Mouse (Mus musculus) right cerebral cortex, postnatal 4 days (tissue): Measurements from ENCODE around the gene Plekho2.

ENCODE experiments used
- DNase-seq: peaks from one replicate; pipeline ENCODE4 v3.0.0-alpha.2; 2022

Plekho2 gene

DNA sequence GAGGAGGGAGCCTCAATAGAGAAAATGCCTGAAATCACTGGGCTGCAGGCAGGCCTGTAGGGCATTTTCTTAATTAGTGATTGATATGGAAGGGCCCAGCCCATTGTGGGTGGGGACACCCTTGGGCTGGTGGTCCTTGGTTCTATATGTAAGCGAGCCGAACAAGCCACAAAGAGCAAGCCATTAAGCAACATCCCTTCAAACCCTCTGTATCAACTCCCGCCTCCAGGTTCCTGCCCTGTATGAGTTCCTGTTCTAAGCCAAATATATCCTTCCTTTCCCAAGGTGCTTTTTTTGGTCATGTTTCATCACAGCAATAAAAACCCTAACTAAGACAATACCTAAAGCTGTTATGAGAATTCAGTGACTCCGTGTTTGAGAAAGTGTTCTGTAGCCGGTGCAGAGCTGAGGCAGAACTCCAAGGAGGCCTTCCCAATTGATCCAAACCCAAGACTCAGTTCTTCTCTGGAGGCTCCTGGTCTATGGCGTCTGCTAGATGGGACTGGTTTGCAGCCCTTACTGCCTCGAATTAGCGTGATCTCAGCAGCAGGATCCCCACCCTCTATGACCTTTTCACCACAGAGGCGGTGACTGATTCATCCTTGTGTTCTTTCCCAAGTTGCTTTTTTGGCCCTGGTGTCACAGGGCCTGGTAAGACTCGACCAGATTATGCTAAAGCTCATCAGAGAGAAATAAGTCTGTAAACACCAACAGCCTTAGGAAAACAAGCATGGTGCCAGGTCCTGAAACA, 54.2 kb downstream of the Plekho2 start:
- no peak for DNase-seq

DNA sequence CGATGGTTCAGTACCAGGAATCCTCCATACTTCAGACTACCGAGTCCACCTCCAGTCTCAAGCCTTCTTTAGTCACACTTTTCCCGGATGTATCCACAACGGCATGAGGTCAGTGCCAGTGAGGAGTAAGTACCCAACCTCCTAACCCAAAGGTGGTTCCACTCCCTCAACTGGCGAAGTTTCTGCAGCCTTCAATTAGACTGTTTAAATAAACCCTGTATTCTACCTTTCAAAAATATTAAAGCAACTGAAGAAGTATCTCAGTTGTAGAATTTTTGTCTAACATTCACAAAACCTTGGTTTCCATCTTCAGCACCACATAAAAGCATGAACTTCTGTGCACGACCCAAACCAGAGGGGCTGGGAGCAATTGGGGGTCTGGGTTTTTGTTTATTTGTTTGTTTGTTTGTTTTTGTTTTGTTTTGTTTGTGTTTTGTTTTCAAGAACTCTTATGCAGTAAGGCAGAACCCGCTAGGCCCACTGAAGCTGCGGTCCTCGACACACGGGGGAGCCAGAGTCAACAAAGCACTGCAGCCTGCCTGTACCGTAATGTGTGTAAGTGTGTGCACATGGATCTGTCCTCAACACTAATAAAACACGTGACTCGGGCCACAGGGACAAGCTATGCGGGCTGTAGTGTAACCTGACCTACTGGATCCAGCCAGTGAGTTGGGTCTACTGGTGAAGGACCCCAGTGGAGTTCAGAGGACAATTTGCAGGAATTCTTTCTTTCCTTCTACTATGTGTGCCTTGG, 56.1 kb downstream of the Plekho2 start:
- peak; percentile 73 for DNase-seq

DNA sequence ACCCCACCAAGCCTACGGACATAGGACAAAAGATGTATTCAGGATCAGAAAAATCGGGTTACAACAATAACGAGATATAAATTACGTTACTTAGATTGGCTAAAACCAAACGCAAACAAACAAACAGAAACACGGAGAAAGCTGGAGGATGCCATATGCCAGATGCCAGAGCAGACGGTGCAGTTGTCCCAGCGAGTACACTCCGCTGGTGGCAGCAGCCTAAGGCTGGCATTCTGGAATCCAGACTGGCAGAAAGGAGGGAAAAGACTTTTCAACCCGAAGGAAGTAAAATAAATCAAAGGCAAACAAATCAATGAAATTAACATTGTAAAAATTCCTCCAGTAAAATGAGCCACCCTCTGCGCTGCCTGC, 59.3 kb downstream of the Plekho2 start:
- DNase-seq, result peak; percentile 26

DNA sequence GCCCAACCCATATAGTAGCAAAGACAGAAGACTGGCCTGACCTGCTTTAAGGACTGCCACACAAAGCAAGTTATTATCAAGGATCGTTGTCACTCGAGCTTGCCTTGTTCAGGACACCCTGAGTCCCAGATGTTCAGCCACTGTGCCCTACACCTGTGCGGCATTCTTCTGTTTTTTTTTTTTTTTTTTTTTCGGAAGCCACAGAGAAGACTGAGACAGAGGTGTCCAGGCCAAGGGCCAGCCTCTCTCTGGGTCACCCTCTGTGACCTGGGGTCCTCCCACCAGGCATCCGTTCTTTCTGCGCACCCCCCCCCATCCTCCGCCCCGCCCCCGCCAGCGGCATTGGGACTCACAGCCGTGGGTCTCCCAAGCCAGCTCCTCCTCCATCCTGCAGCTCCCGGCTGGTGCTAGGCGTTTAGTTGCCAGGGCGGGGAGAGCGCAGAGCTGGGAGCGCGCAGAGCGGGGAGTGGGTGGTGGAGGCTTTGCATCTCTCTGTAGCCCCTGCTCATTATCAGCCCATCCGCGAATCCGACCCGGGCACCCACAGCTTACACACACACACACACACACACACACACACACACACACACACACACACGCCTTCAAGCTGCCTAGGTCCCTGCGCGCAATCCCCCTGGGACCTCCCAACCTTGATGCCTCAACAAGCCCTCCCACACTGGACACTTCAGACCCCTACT, 59.9 kb downstream of the Plekho2 start, which contains the start of gene Ankdd1a:
Gene Ankdd1a, minus strand, starts transcription at position 387 of the 698 bp plus-strand sequence.
- peak; percentile 69 for DNase-seq

DNA sequence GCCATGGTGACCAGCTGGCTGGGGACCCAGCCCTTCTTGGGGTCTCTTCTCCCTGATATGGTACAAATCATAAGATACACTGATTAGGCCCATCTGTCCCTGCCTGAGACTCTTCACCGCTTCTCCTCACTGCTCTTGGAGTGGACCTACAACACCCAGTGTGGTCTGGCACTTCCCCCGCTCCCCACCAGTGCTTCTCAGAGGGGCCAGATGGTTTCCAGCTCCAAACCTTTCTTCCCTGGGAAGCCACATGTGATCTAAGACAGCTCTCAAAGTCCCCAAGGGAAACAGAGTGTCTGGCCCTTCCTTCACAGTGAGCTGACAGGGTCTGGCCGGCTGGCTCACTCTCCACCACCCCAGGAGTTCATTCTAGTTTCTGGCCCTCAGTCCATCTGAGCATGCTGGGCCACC, 65.0 kb downstream of the Plekho2 start:
- no peak for DNase-seq

DNA sequence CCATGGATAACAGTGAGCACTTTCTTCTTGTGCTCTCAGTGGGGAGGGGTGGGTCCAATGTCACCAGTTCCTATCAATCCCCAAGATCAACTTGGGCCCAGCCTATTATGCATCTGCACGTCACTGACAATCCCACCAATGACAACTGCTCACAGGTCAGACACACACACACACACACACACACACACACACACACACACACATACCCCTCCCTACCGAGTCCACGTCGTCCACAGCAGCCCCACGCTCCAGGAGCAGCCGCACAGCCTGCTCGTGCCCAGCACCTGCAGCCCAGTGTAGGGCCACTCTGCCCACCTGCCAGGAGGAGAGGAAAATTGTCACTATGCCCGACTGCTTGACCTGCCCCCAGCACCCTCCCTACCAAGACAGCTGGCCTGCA, 65.4 kb downstream of the Plekho2 start:
- no peak for DNase-seq

DNA sequence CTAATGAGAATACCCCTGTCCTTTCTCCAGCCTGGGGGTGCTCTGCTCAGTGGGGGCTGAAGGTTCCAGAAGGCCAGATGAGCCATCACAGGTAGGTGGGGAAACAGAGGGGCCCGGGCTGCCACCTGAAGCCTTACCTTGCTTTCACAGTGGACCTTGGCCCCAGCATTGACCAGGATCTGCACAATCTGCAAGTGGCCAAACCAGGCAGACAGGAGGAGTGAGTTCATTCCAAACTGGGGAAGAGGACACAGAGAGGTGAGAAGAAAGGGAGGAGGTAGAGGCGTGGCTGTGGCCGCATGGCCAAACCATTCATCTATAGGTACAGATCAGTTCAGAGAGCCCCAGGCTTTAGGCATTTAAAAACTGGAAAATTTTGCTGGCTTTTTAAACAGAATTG, 67.3 kb downstream of the Plekho2 start:
- no peak for DNase-seq

DNA sequence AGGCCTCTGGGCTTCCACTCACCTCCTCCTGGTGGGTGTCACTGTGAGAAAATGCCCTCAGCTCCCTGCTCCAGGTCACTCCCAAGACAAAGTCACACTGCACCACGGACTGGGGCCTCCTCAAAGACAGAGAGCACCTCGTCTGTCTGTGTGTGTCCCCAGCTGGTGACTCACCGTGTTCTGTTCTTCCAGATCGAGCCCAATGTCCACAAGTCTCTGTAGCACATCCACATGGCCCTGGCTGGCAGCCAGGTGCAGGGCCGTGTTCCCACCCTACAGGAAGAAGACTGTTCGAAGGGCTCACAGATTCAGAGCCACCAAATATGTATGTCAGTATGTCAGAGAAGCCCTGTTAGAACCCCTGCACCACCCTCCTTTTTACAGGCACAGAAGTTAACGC, 71.4 kb downstream of the Plekho2 start:
- DNase-seq, result no peak

DNA sequence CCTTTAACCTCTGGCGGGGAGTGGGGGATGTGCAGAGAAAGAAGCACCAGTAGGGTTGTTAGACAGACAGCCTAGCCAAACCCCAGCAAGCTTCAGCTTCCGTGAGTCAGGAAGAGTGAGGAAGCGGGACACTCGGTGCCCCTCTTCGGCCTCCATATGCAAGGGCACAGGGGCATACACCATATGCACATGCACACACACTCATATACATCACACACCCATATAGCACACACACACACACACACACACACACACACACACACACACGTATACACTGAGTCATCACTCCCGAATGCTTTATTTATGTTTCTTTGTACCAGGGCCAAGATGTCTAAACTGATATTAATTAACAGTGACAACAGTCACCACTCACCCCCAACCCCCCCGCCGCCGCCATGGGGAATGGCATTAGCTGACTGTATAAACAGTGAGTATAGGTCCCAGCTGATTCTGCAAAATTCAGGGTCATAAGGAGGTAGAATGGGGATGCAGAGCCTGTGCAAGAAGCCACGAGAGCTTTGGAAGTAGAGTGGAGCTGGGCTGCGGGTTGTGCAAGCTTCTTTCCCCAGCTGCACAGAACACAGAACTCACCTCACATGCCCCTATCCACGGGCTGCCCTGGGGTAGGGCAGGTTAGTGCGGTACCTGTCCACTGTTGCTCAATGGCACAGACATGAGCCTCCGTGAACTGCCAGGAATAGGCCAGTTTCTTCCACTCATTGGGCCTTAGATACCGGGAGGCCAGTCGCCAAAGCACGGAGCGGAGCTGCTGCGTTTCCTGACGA, 76.9 kb downstream of the Plekho2 start:
- DNase-seq, result no peak
